In genomic region chr7:60170250-60171185, GRCm38 (mm10) we compare ENCODE assay signal across 12 mouse cellular contexts. TPM values are rescaled to one million over a fixed set of nuclear protein-coding genes. Genes with fewer than 3 reads are reported as not detected.
DNase-seq lines count a peak whose midpoint lies in the region; ATAC-seq lines count a peak whose summit lies in the region.
"Had no signal": no experiment of that assay in that cellular context is flagged by ENCODE, and none has a peak within 500 bp of the region (broad histone marks: within the 10 kb centered on the region; RNA-seq: fewer than 3 reads in every experiment).

No protein-coding gene starts in this region.

- ATAC-seq in embryonic facial prominence, embryonic 11.5 days (replicated peaks; ENCODE audit: insufficient number of reproducible peaks, low FRiP score, low TSS enrichment, low read depth), result no peak
- ATAC-seq in hindbrain, embryonic 14.5 days (ENCODE audit: low FRiP score), result peak; percentile 91
- ATAC-seq in activated CD4-positive, CD25-positive, alpha-beta regulatory T cell, adult 4 months, result no peak

- H3K27me3 ChIP-seq in embryonic facial prominence, embryonic 11.5 days (ENCODE audit: control insufficient read depth, insufficient read depth, low read length), result no peaks in the 10 kb centered on the region
- no peaks in the 10 kb centered on the region for H3K27me3 ChIP-seq in hindbrain, embryonic 14.5 days (ENCODE audit: control insufficient read depth, insufficient read depth, low read length)
- H3K27me3 ChIP-seq: embryonic facial prominence, embryonic 15.5 days; megakaryocyte, embryonic 14.5 days had no signal

- DNase-seq in embryonic facial prominence, embryonic 11.5 days (ENCODE audit: low spot score), result peak; percentile 4
- peak; percentile 73 for DNase-seq in hindbrain, embryonic 14.5 days (ENCODE audit: low spot score)
- peak; percentile 11 to 18 for DNase-seq in left cerebral cortex, postnatal 36 days (ENCODE audit: low spot score in 2 of 2)
- DNase-seq in right cerebral cortex, postnatal 10 days (ENCODE audit: low spot score in 2 of 2), result peak; percentile 65 to 71
- DNase-seq in spleen, adult 12 weeks (ENCODE audit: low spot score), result no peak
- no peak for DNase-seq in natural killer cell, adult 2 months (ENCODE audit: low spot score in 2 of 2)
- DNase-seq in adipocyte (ENCODE audit: low spot score), result no peak
- DNase-seq: thymus, postnatal 14 days had no signal

- H3K36me3 ChIP-seq in embryonic facial prominence, embryonic 11.5 days (replicated peaks; ENCODE audit: control insufficient read depth, insufficient read depth, low read depth, low read length), result no peaks in the 10 kb centered on the region
- no peaks in the 10 kb centered on the region for H3K36me3 ChIP-seq in hindbrain, embryonic 14.5 days (replicated peaks; ENCODE audit: control insufficient read depth, insufficient read depth)
- H3K36me3 ChIP-seq: embryonic facial prominence, embryonic 15.5 days had no signal

- no peaks in the 10 kb centered on the region for H3K4me1 ChIP-seq in embryonic facial prominence, embryonic 11.5 days (ENCODE audit: control insufficient read depth, insufficient read depth, low read length)
- no peaks in the 10 kb centered on the region for H3K4me1 ChIP-seq in hindbrain, embryonic 14.5 days (replicated peaks; ENCODE audit: control insufficient read depth, insufficient read depth, low read length)
- H3K4me1 ChIP-seq: embryonic facial prominence, embryonic 15.5 days; megakaryocyte, embryonic 14.5 days had no signal

- no peak overlapping the region for H3K4me2 ChIP-seq in embryonic facial prominence, embryonic 11.5 days (ENCODE audit: low read depth, low read length)
- peak overlapping the region; percentile 42 for H3K4me2 ChIP-seq in hindbrain, embryonic 14.5 days (replicated peaks)
- H3K4me2 ChIP-seq: embryonic facial prominence, embryonic 15.5 days had no signal

- H3K9ac ChIP-seq in embryonic facial prominence, embryonic 11.5 days (replicated peaks; ENCODE audit: low read length), result no peak overlapping the region
- H3K9ac ChIP-seq in hindbrain, embryonic 14.5 days, result peak overlapping the region; percentile 45
- H3K9ac ChIP-seq: embryonic facial prominence, embryonic 15.5 days had no signal

- H3K9me3 ChIP-seq in embryonic facial prominence, embryonic 11.5 days (replicated peaks; ENCODE audit: control insufficient read depth, low read length), result no peaks in the 10 kb centered on the region
- no peaks in the 10 kb centered on the region for H3K9me3 ChIP-seq in hindbrain, embryonic 14.5 days (ENCODE audit: control insufficient read depth, low read length)
- H3K9me3 ChIP-seq: embryonic facial prominence, embryonic 15.5 days had no signal

- H3K27ac ChIP-seq in embryonic facial prominence, embryonic 11.5 days (replicated peaks; ENCODE audit: low read depth, low read length), result no peak overlapping the region
- peak overlapping the region; percentile 83 for H3K27ac ChIP-seq in hindbrain, embryonic 14.5 days
- H3K27ac ChIP-seq: embryonic facial prominence, embryonic 15.5 days; kidney, postnatal 0 days had no signal

- no peak overlapping the region for H3K4me3 ChIP-seq in embryonic facial prominence, embryonic 11.5 days (ENCODE audit: low read depth, low read length)
- peak overlapping the region; percentile 20 for H3K4me3 ChIP-seq in hindbrain, embryonic 14.5 days (replicated peaks; ENCODE audit: low read length)
- H3K4me3 ChIP-seq: embryonic facial prominence, embryonic 15.5 days; megakaryocyte, embryonic 14.5 days had no signal

- WGBS in embryonic facial prominence, embryonic 11.5 days, result 70% methylated on average over 5 of the region's 5 CpGs
- 48% methylated on average over 5 of the region's 5 CpGs for WGBS in hindbrain, embryonic 14.5 days

- intact Hi-C loops in left cerebral cortex, postnatal 36 days (cut with DNase I), result no loop called here

RNA-seq across cellular contexts. Expression of gene Snrpn, which starts 30.5 kb away (rescaled TPM):
- 92.8 and 98.9 TPM in 2 replicates for polyA plus RNA-seq in embryonic facial prominence, embryonic 11.5 days (2014; fragmentation: Nextera tagmentation; extraction: Ambion mirVana)
- polyA plus RNA-seq in hindbrain, embryonic 14.5 days (2014; fragmentation: Nextera tagmentation; extraction: Ambion mirVana), result 951 and 1,022 TPM in 2 replicates
- total RNA-seq in left cerebral cortex, postnatal 36 days (2021), result 100 to 1,000 TPM; 846 to 963 TPM
- polyA plus RNA-seq in activated CD4-positive, CD25-positive, alpha-beta regulatory T cell, adult 4 months (2017; shearing (Covaris generic)), result not detected

Comparison
In these comparisons a context has a peak if more than half of its experiments do, and no peak if none do; other contexts are left out.
1. DNase-seq: peak in embryonic facial prominence, embryonic 11.5 days (single experiment), hindbrain, embryonic 14.5 days (single experiment), left cerebral cortex, postnatal 36 days (2 of 2) and right cerebral cortex, postnatal 10 days (2 of 2); none in spleen, adult 12 weeks (single experiment), natural killer cell, adult 2 months (0 of 2) and adipocyte (single experiment).
2. RNA of gene Snrpn, which starts 30.5 kb away (polyA plus RNA-seq): 951 to 1,022 TPM in hindbrain, embryonic 14.5 days and 92.8 to 98.9 TPM in embryonic facial prominence, embryonic 11.5 days; not detected in activated CD4-positive, CD25-positive, alpha-beta regulatory T cell, adult 4 months; every median in the first group is over 10 times any median in the second.